Mouse (Mus musculus): ENCODE measurements at regions not wholly inside any gene's neighbourhood (a gene's known extent, or its start where the extent isn't known, plus 50 kb on each side); places are given as distances from the start of the nearest gene placed in this dataset.

DNA sequence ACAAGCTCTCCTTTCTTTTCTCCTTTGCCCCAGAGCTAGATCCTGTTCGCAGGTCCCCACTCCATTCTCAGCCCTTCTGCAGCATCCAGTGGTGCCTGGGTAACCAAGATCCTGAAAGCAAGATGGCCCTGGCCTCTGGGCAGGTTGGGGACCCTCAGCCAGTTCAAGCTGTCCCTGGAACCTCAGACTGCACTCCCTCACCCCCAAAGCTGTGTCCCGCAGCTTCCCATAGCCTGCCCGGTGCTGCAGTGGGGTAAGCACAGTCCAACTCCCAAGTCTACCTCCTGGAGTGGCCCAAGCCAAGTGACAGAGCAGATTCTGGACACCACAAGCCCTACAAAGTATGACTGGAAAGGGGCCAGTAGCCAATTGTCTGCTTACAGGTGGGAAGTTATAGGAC, 195.4 kb upstream of the G6pd2 start:
- DNase-seq (ENCODE audit: low spot score in 2 of 2), result no peak

DNA sequence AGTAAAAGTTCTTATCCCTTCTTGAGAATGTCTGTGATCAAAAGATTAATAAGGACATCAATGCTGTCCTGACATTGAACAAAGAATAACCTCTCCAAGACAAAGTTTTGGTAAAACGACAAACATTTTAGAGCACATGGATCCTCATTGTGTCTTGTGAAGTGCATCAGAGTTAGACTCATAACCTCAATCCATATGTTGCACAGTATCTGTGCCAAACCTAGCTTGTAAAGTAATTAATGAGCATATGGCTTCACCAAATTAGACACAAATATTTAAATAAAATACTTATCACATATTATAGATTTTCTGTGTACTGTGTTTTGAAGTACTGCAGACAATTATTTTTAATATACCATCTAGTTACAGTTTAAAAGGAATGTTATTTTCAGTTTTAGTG, 178.2 kb upstream of the G6pd2 start:
- DNase-seq (ENCODE audit: low spot score in 2 of 2), result no peak

DNA sequence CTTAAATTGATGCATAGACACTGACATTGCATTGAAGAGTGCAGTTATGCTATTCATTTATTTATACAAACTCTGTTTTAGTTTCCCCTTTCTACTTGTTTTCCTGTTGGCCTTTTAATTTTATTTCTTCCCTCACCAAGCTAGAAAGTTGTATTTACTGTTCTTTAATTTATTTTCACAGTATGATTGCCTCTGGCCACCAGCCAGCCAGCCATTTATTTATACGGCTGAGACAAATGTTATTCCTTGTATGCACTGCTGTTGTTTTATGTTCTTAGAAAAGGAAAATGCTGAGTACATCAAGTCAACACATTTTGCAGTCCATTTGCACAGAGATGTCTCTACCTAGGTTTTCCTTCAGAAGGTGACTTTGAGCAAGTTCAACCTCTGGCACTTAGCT, 161.9 kb upstream of the G6pd2 start:
- peak in 1 of 2 experiments; percentile 10 for DNase-seq (ENCODE audit: low spot score in 2 of 2)
